Mouse (Mus musculus) left cerebral cortex, adult 2 months (tissue): ENCODE measurements at regions not wholly inside any gene's neighbourhood (a gene's known extent, or its start where the extent isn't known, plus 50 kb on each side); places are given as distances from the start of the nearest gene placed in this dataset.
A peak's percentile ranks its signal among the peaks of the same experiment; 100 is the strongest.

ENCODE experiments used
- DNase-seq, 2 experiments: peaks; one replicate each; pipeline ENCODE4 v3.0.0; 2021 to 2022; ENCODE audit warnings: low spot score in 2 of 2, mixed read lengths in 1 of 2; ENCODE audit errors: extremely low spot score in 1 of 2
- H3K27ac ChIP-seq: fragments of 200-600 bp; 2 replicates; pipeline ENCODE4 v1.8.1; 2022
- H3K4me3 ChIP-seq: fragments of 200-600 bp; 2 replicates; pipeline ENCODE4 v1.8.1; 2022
- CTCF ChIP-seq: fragments of 200-600 bp; IDR thresholded peaks from 2 replicates; pipeline ENCODE4 v1.8.1; 2022; ENCODE audit warnings: antibody characterized with exemption, mild to moderate bottlenecking, moderate library complexity
- intact Hi-C: fragments of 180-260 bp; cut with DNase I; formaldehyde crosslinking; loops from one replicate; pipeline ENCODE4 v1.15.1; 2025

DNA sequence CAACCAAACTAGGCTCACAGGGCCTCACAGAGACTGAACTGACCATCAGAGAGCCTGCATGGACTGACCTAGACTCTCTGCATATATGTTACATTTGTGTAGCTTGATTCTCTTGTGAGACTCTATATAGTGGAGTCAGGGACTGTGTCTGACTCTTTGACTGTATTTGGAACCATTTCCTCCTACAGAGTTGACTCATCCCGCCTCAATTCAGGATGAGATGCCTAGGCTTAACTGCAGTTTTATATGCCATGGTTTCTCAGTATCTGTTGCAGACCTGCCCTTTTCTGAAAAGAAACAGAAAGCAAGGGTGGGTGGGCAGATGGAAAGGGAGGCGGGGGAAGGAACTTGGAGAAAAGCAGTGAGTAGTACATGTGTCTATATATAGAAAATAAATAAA, 441.9 kb downstream of the Tmem161b start:
- Histone ChIP-seq H3K4me3 (no peak overlapping the region), H3K27ac (no peak overlapping the region)
- DNase-seq = no peak
- intact Hi-C loops = no loop called here
- no peak for TF ChIP-seq CTCF

DNA sequence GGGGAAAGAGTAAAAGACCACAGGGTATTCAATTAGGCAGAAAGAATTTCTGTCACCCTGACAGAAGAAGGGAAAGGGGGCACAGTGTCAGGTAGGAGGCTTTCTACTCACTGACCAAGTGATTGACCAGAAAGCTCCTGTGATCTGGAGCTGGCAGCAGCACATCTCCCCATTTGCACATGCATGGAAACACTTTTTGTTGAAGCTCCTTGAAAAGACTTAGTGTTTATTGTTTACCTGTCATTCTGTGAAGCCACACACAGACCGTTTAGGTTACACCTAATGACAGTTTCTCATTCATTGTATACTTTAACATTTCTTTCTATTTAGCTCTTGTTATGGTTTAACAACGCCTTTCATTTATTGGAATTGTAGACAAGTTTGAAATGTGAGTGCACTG, 458.9 kb downstream of the Tmem161b start:
- intact Hi-C loops = no loop called here
- TF ChIP-seq CTCF = no peak
- H3K4me3 ChIP-seq = no peak overlapping the region
- no peak for DNase-seq
- no peak overlapping the region for H3K27ac ChIP-seq

DNA sequence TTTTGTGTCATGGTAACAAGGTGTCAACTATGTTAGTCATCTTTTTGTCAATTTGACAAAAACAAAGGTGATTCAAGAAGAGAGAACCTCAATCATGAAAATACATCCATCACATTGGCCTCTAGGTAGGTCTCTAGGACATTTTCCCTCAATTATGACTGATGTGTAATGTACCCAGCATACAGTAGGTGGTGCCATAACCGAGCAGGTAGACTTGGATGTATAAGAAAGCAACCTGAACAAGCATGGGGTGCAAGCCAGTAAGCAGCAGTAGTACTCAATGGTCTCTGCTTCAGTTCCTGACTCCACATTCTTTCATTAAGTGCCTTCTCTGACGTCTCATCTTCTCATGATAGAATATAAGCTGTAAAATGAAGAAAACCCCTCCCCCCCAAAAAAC, 463.8 kb downstream of the Tmem161b start:
- DNase-seq = no peak
- intact Hi-C loops = no loop called here
- TF ChIP-seq CTCF = peak; percentile 47
- no peak overlapping the region for H3K27ac ChIP-seq
- no peak overlapping the region for H3K4me3 ChIP-seq

DNA sequence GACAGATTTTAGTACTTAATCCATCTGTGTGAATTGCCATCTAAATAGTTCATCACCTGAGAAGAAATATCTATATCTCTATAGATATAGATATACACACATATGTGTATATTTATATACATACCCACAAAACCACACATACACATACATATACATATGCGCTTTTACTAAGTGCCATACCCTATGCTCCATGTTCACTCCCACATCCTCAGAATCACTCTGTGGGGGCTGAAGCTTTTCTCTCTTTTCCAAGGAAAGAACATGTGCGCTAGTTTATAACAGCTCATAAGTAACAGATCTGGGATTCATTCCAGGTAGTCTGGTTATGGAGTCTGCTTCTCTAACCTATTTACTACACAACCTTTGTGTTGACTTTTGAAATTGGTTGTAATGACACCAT, 471.4 kb downstream of the Tmem161b start:
- TF ChIP-seq CTCF = no peak
- no peak overlapping the region for H3K27ac ChIP-seq
- intact Hi-C loops = no loop called here
- DNase-seq = no peak
- no peak overlapping the region for H3K4me3 ChIP-seq

DNA sequence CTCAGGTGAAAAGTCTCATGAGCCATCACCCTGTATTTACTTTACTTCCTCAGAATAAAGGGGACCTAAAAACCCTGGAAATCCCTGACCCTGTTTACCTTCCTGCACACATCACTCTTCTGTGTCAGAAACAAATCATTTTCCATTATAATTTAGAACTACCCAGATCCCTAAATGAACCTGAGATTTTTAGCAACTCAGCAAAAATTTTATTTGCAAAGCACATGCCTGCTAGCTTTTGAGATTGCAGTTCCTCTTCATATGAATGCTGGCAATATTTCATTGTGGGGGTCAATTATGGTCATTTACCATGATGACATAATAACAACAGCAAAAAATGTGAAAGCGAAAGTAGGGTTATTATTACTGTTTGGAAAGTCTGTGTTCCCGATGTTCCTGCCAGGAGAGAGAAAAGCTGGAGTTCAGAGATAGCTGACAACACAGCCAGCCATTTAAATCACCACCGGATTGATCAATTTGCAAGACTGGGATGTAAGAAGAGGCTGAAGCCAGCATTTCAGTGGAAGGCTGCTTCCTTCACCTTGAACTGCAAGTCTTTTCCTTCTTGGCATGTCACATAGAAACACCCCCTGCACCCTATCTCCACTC, 476.5 kb downstream of the Tmem161b start:
- intact Hi-C loops = no loop called here
- H3K4me3 ChIP-seq = no peak overlapping the region
- no peak for TF ChIP-seq CTCF
- no peak overlapping the region for H3K27ac ChIP-seq
- DNase-seq = no peak

DNA sequence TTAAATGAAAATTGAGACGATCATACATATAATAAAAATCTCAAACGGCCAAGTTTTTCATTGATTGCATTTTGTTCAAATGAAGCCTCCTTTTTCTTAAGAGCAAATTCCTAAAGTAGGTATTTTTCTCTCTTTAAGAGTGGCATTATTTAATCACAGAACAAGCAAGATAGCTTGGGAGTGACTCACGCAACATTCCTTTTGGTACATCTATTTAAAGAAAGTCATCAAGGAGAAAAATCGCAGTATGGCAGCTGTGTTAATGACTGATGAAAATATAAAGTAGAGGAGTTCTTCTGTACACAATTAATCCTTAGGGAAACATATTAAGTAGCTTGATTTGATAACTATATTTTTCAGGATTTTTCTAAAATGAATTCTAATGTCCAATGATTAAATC, 448.0 kb upstream of the Ccnh start:
- intact Hi-C loops = no loop called here
- no peak for TF ChIP-seq CTCF
- Histone ChIP-seq H3K4me3 (no peak overlapping the region), H3K27ac (no peak overlapping the region)
- DNase-seq = no peak

DNA sequence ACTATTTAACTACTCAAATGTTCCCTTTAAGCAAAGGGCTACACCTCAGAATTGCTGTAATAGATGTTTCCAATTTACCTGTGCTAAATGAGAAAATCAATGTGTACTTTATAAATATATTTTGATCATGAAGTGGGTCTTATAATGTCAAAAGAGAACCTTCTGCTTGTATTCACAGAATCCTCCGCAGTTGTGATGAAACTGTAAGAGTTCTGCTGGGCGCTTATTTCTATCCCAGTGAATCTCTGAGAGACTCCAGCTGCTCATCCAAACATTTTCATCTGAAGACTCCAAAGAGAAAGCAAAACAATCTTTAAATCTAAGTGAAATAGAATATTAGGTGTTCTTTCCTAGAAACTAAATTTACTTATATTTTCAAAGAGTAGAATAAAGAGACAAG, 440.9 kb upstream of the Ccnh start:
- DNase-seq = no peak
- intact Hi-C loops = no loop called here
- peak overlapping the region; percentile 94; the same call in 1 of the 2 replicates for H3K27ac ChIP-seq
- no peak for TF ChIP-seq CTCF
- H3K4me3 ChIP-seq = no peak overlapping the region

DNA sequence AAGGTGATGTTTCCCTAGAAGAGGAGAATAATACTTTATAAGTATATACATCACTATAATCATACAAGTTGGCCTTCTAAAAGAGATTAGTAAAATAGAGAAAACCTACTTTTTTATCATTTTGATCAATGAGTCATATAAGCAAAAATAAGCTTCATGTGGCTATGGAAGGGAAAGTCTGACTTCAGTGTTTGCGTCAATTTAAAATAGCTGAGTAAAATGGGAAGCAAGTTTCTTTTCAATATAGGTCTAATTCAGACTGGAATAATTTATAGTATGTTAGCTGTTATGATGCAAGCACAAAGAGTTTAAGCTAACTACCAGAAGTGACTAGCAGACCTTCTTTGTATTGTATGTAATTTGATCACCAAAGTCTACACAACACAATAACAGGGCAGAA, 440.0 kb upstream of the Ccnh start:
- Histone ChIP-seq H3K4me3 (no peak overlapping the region), H3K27ac (peak overlapping the region; percentile 94)
- DNase-seq = no peak
- intact Hi-C loops = no loop called here
- TF ChIP-seq CTCF = no peak

DNA sequence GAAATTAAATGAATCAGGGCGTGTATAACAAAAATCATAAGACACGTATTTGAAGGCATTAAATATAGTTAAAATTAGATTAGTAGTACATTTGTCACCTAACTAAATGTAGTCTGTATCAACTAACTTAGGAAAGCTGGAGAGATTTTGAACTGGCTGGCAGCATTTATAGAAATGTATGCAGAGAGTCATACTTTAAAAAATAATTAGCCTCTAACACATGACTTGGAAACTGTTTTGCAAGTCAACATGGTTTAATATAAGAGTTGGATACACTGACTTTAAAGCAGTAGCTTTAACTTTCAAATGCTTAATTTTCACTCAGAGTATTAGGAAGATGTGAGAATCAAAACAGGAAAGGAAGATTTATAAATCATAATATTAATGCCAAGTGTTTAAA, 439.1 kb upstream of the Ccnh start:
- H3K27ac ChIP-seq = peak overlapping the region; percentile 94
- intact Hi-C loops = loop anchor here (5.0 kb wide), 1 partner anchor 123 kb away; no protein-coding TSS in a partner anchor
- TF ChIP-seq CTCF = no peak
- H3K4me3 ChIP-seq = peak overlapping the region; percentile 28; the same call in 1 of the 2 replicates
- DNase-seq = no peak

DNA sequence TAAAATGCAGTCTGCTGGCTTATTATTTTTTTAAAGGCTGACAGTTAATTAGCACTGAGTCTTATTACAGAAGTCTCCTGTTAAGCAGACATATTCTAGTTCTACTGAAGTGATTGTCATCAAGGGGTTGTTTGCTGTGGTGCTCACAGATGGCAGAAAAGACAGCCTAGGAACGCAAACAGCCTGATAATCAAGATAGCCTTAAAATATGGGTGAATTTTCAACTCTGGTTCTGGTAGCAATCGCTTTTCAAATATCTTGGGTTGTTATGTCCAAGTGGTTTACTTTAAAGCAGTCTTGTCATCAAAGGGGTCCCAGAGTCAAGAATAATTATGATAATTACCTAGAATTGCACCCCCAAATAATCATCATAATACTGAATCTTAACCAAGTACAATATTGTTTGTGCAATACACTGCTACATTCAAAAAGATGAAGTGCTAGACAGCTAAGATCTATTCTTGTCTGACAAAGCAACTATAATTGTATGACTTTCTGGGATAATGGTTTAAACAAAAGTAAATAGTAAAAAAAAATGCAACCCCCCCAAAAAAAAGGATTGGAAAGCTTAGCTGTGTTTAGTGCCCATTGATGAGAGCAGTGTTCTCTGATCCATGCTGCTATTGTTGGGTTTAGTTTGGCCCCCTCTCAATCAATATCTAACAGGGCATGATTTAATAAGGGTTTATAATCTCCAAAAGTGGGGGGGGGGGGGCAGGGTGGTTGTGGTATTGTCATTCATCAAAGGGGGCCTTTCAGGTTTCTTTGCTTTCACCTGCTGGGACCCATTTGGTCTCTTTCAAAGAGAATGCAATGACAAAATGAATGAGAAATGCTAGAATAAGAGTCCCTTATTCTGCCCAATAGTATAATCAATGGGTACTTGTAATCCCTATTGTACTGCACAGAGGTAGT, 437.4 kb upstream of the Ccnh start:
- TF ChIP-seq CTCF = no peak
- DNase-seq = no peak
- peak overlapping the region; percentile 94 for H3K27ac ChIP-seq
- H3K4me3 ChIP-seq = peak overlapping the region; percentile 15; the same call in 1 of the 2 replicates
- intact Hi-C loops = loop anchor here (5.0 kb wide), 1 partner anchor 125 kb away; no protein-coding TSS in a partner anchor

DNA sequence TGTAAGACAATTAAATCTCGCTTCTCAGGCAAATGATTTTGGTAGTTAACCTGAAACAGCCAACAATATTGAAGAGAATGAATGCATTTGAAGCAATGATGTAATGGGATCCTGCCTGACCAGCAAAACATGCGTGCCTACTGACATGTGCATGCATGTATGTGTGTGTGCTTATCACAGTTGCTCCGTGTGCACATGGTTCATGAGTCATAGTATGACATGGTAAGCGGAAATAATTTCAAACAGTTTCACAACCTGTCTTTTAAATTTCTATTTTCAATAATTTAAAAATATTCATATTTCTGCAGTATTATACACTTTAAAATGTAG, 436.8 kb upstream of the Ccnh start:
- Histone ChIP-seq H3K4me3 (no peak overlapping the region), H3K27ac (peak overlapping the region; percentile 94)
- DNase-seq = no peak
- no peak for TF ChIP-seq CTCF
- intact Hi-C loops = loop anchor here (5.0 kb wide), 1 partner anchor 125 kb away; no protein-coding TSS in a partner anchor

DNA sequence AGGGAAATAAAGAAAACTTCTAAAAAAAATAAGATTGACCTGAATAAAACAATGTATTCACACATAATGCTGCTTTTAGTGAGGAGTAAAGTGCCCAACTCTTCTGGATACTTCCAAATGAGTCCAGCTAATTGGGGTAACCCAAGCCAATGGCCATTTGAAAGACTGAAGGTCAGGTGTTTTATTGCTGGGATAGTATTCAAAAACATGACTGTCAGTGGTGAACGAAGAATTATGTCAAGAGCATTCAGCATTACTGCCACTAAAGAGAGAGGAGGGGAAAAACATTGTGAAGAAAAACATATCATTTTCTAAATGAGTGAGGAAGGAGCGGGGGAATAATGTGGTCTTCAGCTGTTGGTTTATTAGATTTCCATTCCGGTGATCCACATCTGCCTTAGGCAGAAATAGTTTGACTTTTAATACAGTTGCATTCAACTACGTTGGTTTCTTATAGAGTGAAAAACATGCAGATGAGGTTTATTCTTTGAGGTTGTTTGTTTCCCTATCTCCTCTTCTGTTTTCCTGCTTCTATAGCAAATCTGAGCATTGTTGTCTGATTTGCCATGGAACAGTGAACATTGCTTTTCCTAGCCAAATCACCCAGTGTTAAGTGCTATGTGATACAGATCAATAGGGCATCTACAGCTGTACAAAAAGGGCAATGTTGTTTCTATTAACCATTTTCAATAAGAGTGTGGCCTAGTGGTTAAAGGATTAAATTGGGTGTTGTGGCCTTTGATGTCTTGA, 435.3 kb upstream of the Ccnh start:
- Histone ChIP-seq H3K27ac (peak overlapping the region; percentile 94), H3K4me3 (no peak overlapping the region)
- TF ChIP-seq CTCF = no peak
- intact Hi-C loops = loop anchor here (5.0 kb wide), 1 partner anchor 127 kb away; no protein-coding TSS in a partner anchor
- DNase-seq = no peak
